Mouse (Mus musculus) c-Kit-positive CD71-positive TER-119-negative erythroid progenitor cells, embryonic 14.5 days (primary cell): Measurements from ENCODE around the gene Rpa1.
"Not testable (repeated sequence)": the region's sequence is repeated elsewhere in the genome, so short reads cannot be mapped to it uniquely, and the experiment has no call there.

ENCODE experiments used
- DNase-seq: peaks from one replicate; pipeline ENCODE4 v3.0.0-alpha.2; 2013; ENCODE audit warnings: low read depth

Rpa1 gene

GRCm38 (mm10) chr11:75319246-75319645, 28.9 kb downstream of the Rpa1 start:
- no peak for DNase-seq

- DNase-seq = no peak
Measured at GRCm38 (mm10) chr11:75318351-75319221, 29.5 kb downstream of the Rpa1 start.

GRCm38 (mm10) chr11:75313834-75314233, 34.3 kb downstream of the Rpa1 start:
- no peak for DNase-seq

GRCm38 (mm10) chr11:75311751-75312150, 36.4 kb downstream of the Rpa1 start:
- no peak for DNase-seq

- DNase-seq = no peak
Measured at GRCm38 (mm10) chr11:75310813-75311212, 37.3 kb downstream of the Rpa1 start.

GRCm38 (mm10) chr11:75308650-75309049, 39.5 kb downstream of the Rpa1 start:
- DNase-seq = no peak

- peak; percentile 31 for DNase-seq
Measured at GRCm38 (mm10) chr11:75304797-75305196, 43.3 kb downstream of the Rpa1 start.

- peak; percentile 43 for DNase-seq
Measured at GRCm38 (mm10) chr11:75300954-75301353, 47.2 kb downstream of the Rpa1 start.

- no peak for DNase-seq
Measured at GRCm38 (mm10) chr11:75299786-75300185, 48.3 kb downstream of the Rpa1 start.

- DNase-seq = no peak
Measured at GRCm38 (mm10) chr11:75298491-75298890, 49.6 kb downstream of the Rpa1 start.

GRCm38 (mm10) chr11:75297631-75298030, 50.5 kb downstream of the Rpa1 start:
- DNase-seq = no peak

- no peak for DNase-seq
Measured at GRCm38 (mm10) chr11:75296406-75297005, 51.6 kb downstream of the Rpa1 start.

GRCm38 (mm10) chr11:75295534-75295933, 52.6 kb downstream of the Rpa1 start:
- not testable (repeated sequence) for DNase-seq

GRCm38 (mm10) chr11:75294862-75295261, 53.3 kb downstream of the Rpa1 start:
- DNase-seq = no peak

- no peak for DNase-seq
Measured at GRCm38 (mm10) chr11:75293852-75294361, 54.2 kb downstream of the Rpa1 start.

GRCm38 (mm10) chr11:75292281-75292680, 55.8 kb downstream of the Rpa1 start:
- DNase-seq = no peak

- no peak for DNase-seq
Measured at GRCm38 (mm10) chr11:75291389-75292215, 56.5 kb downstream of the Rpa1 start.

GRCm38 (mm10) chr11:75290566-75291271, 57.4 kb downstream of the Rpa1 start:
- DNase-seq = peak; percentile 87

GRCm38 (mm10) chr11:75289120-75289519, 59.0 kb downstream of the Rpa1 start:
- no peak for DNase-seq

- no peak for DNase-seq
Measured at GRCm38 (mm10) chr11:75288517-75288916, 59.6 kb downstream of the Rpa1 start.

GRCm38 (mm10) chr11:75287940-75288339, 60.2 kb downstream of the Rpa1 start:
- DNase-seq = no peak

- no peak for DNase-seq
Measured at GRCm38 (mm10) chr11:75286868-75287267, 61.3 kb downstream of the Rpa1 start.
